ENCODE assay signal across 11 mouse cellular contexts in the genomic region with DNA sequence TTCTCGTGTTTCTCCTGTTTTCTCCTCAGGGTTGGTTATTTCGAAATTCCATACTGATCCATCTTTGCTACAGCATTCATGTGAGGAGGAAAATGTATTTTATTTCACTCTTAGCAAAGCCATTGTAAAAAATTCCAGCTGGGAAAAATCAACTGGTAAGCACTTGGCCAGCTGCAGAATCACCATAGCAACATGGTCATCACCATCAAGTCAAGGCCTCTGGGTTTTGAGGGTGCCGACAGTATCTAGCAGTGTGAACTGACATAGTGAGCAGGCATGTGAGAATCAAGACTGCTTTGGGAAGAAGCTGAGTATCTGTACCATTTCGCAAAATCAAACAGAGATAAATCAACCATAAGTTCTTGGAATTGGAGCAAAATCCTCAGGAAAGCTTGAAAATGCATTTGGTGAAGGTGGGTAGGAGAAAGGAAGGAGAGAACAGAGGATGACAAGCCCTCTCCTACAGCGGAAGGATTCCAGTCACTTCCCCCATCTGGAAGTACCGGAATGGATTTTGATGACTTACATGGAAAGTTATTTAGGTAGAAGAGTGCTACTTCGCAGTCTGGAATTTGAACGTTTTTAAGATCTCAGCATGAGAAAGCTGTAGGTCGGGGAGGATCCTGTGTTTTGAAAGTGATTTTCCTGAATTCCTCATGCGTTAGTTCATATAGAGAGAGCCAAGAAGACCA.
DNase-seq lines count a peak whose midpoint lies in the region; ATAC-seq and TF ChIP-seq lines count a peak whose summit lies in the region.
"Had no signal": no experiment of that assay in that cellular context is flagged by ENCODE, and none has a peak within 500 bp of the region (broad histone marks: within the 10 kb centered on the region; RNA-seq: fewer than 3 reads in every experiment).

No protein-coding gene starts in this region.

- H3K27ac ChIP-seq in embryonic facial prominence, embryonic 14.5 days (replicated peaks; ENCODE audit: low read depth, low read length) = 0 out of 2 replicates have a peak overlapping the region, but pooled peaks have one; percentile 6
- no peak overlapping the region for H3K27ac ChIP-seq in embryonic facial prominence, embryonic 10.5 days (replicated peaks)
- H3K27ac ChIP-seq in midbrain, postnatal 0 days (ENCODE audit: low read depth, low read length) = no peak overlapping the region
- H3K27ac ChIP-seq in midbrain, embryonic 14.5 days (replicated peaks; ENCODE audit: low read depth, low read length) = no peak overlapping the region

- DNase-seq in embryonic facial prominence, embryonic 14.5 days (ENCODE audit: low spot score) = peak; percentile 59
- no peak for DNase-seq in embryonic facial prominence, embryonic 10.5 days (ENCODE audit: low spot score)
- DNase-seq in midbrain, postnatal 0 days (ENCODE audit: low spot score) = peak; percentile 15
- no peak for DNase-seq in midbrain, embryonic 14.5 days
- DNase-seq in heart, postnatal 36 days = peak; percentile 22 to 24
- peak; percentile 50 for DNase-seq in lung, postnatal 36 days
- DNase-seq in thymus, adult 18-20 months = no peak
- no peak for DNase-seq in layer of hippocampus, adult 9-10 months (ENCODE audit: low spot score)
- DNase-seq: adrenal gland, adult 8-10 months; liver, postnatal 0 days had no signal

- no peak for TF ChIP-seq CTCF in midbrain, postnatal 0 days (IDR thresholded peaks at IDR 0.05)

- no peak overlapping the region for H3K4me3 ChIP-seq in embryonic facial prominence, embryonic 14.5 days (ENCODE audit: low read depth, low read length)
- H3K4me3 ChIP-seq in embryonic facial prominence, embryonic 10.5 days = no peak overlapping the region
- no peak overlapping the region for H3K4me3 ChIP-seq in midbrain, postnatal 0 days (ENCODE audit: low read depth, low read length)
- no peak overlapping the region for H3K4me3 ChIP-seq in midbrain, embryonic 14.5 days (replicated peaks; ENCODE audit: low read depth, low read length)

- H3K4me2 ChIP-seq in embryonic facial prominence, embryonic 14.5 days (ENCODE audit: low read depth, low read length) = no peak overlapping the region
- H3K4me2 ChIP-seq in midbrain, postnatal 0 days (ENCODE audit: low read depth, low read length, poor library complexity, severe bottlenecking) = no peak overlapping the region
- no peak overlapping the region for H3K4me2 ChIP-seq in midbrain, embryonic 14.5 days (ENCODE audit: low read length)

- no peaks in the 10 kb centered on the region for H3K27me3 ChIP-seq in embryonic facial prominence, embryonic 14.5 days (replicated peaks; ENCODE audit: control insufficient read depth, insufficient read depth, low read length)
- no peaks in the 10 kb centered on the region for H3K27me3 ChIP-seq in embryonic facial prominence, embryonic 10.5 days (replicated peaks; ENCODE audit: low read depth, poor library complexity, severe bottlenecking)
- no peaks in the 10 kb centered on the region for H3K27me3 ChIP-seq in midbrain, postnatal 0 days (ENCODE audit: insufficient read depth, low read length)
- no peaks in the 10 kb centered on the region for H3K27me3 ChIP-seq in midbrain, embryonic 14.5 days (ENCODE audit: control insufficient read depth, insufficient read depth, low read length)

- no peaks in the 10 kb centered on the region for H3K36me3 ChIP-seq in embryonic facial prominence, embryonic 14.5 days (ENCODE audit: control insufficient read depth, insufficient read depth, low read length)
- H3K36me3 ChIP-seq in embryonic facial prominence, embryonic 10.5 days (replicated peaks) = no peaks in the 10 kb centered on the region
- H3K36me3 ChIP-seq in midbrain, postnatal 0 days (ENCODE audit: insufficient read depth, low read length) = no peaks in the 10 kb centered on the region
- H3K36me3 ChIP-seq in midbrain, embryonic 14.5 days (ENCODE audit: control insufficient read depth, insufficient read depth, low read length) = no peaks in the 10 kb centered on the region

- ATAC-seq in embryonic facial prominence, embryonic 14.5 days (ENCODE audit: low read depth) = peak; percentile 57; the same call in 1 of the 2 replicates
- no peak for ATAC-seq in midbrain, postnatal 0 days (ENCODE audit: low FRiP score)
- ATAC-seq in midbrain, embryonic 14.5 days (ENCODE audit: low FRiP score, low TSS enrichment) = no peak
- ATAC-seq: forebrain, embryonic 14.5 days; liver, postnatal 0 days had no signal

- H3K9ac ChIP-seq in embryonic facial prominence, embryonic 14.5 days (ENCODE audit: low read depth, low read length) = no peak overlapping the region
- no peak overlapping the region for H3K9ac ChIP-seq in midbrain, postnatal 0 days (replicated peaks; ENCODE audit: low read length, poor library complexity, severe bottlenecking)
- no peak overlapping the region for H3K9ac ChIP-seq in midbrain, embryonic 14.5 days (replicated peaks; ENCODE audit: low read length)
- H3K9ac ChIP-seq: liver, postnatal 0 days had no signal

- H3K9me3 ChIP-seq in embryonic facial prominence, embryonic 14.5 days (ENCODE audit: control insufficient read depth, low read length) = no peaks in the 10 kb centered on the region
- H3K9me3 ChIP-seq in embryonic facial prominence, embryonic 10.5 days = no peaks in the 10 kb centered on the region
- no peaks in the 10 kb centered on the region for H3K9me3 ChIP-seq in midbrain, postnatal 0 days (ENCODE audit: low read length)
- H3K9me3 ChIP-seq in midbrain, embryonic 14.5 days (ENCODE audit: control insufficient read depth, low read length) = no peaks in the 10 kb centered on the region

- WGBS in embryonic facial prominence, embryonic 14.5 days = 66% methylated on average over 10 of the region's 10 CpGs
- WGBS in embryonic facial prominence, embryonic 10.5 days = 87% methylated on average over 10 of the region's 10 CpGs
- WGBS in midbrain, postnatal 0 days = 86% methylated on average over 10 of the region's 10 CpGs
- 92% methylated on average over 10 of the region's 10 CpGs for WGBS in midbrain, embryonic 14.5 days

- intact Hi-C loops in heart, postnatal 36 days (cut with DNase I) = no loop called here

- no peaks in the 10 kb centered on the region for H3K4me1 ChIP-seq in embryonic facial prominence, embryonic 14.5 days (ENCODE audit: control insufficient read depth, insufficient read depth, low read length)
- no peaks in the 10 kb centered on the region for H3K4me1 ChIP-seq in embryonic facial prominence, embryonic 10.5 days
- H3K4me1 ChIP-seq in midbrain, postnatal 0 days (ENCODE audit: insufficient read depth, low read length) = no peaks in the 10 kb centered on the region
- no peaks in the 10 kb centered on the region for H3K4me1 ChIP-seq in midbrain, embryonic 14.5 days (ENCODE audit: control insufficient read depth, insufficient read depth, low read length)

Comparison
In these comparisons a context has a peak if more than half of its experiments do, and no peak if none do; other contexts are left out.
1. DNase-seq: peak in embryonic facial prominence, embryonic 14.5 days (single experiment), midbrain, postnatal 0 days (single experiment), heart, postnatal 36 days (2 of 2) and lung, postnatal 36 days (single experiment); none in embryonic facial prominence, embryonic 10.5 days (single experiment), midbrain, embryonic 14.5 days (single experiment), thymus, adult 18-20 months (0 of 2) and layer of hippocampus, adult 9-10 months (single experiment).